Mouse (Mus musculus): ENCODE measurements around the gene Plekhs1.
"Not testable (repeated sequence)": the region's sequence is repeated elsewhere in the genome, so short reads cannot be mapped to it uniquely, and the experiment has no call there.

DNA sequence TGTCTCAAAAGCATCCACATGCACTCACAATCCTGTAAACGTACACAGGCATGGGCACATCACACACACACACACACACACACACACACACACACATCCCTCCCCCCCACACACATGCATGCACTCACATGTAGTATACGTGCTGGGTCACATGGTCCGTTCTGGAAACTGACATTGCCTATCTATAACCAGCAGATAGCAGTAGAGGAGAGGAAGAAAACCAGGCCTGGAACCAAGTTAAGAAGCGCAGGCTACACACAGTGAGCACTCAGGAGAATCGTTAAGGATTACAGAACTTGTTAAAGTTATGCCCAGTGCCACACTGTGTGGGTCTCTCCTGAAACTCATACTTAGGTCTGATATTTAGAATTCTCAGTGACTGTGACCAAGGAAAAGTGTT, 41.6 kb downstream of the Plekhs1 start:
- TF ChIP-seq CTCF (IDR thresholded peaks at IDR 0.05; ENCODE audit: insufficient read depth, low read length); POLR2A (IDR thresholded peaks at IDR 0.05; ENCODE audit: borderline replicate concordance, extremely low read depth, low read depth, low read length): not testable (repeated sequence)
